Mouse (Mus musculus) CH12.LX (cell line): ENCODE measurements around the gene Tmem117.

Experiments used
- CTCF ChIP-seq, 2 experiments: IDR thresholded peaks in 1 of 2; conservative IDR thresholded peaks in 1 of 2; 2 replicates each; pipeline ENCODE4 v1.5.1; 2011 to 2012; ENCODE audit warnings: low read depth in 2 of 2, low read length in 2 of 2, improper control_type of control experiment in 1 of 2, inconsistent platforms in 1 of 2, mild to moderate bottlenecking in 1 of 2, moderate library complexity in 1 of 2
- E2F4 ChIP-seq: IDR thresholded peaks from 2 replicates; pipeline ENCODE4 v1.6.1; 2011; ENCODE audit warnings: low read depth, low read length, improper control_type of control experiment; ENCODE audit not compliant: insufficient replicate concordance
- GABPA ChIP-seq: IDR thresholded peaks from 2 replicates; pipeline ENCODE4 v1.6.1; 2012; ENCODE audit warnings: low read depth, low read length, improper control_type of control experiment, inconsistent platforms; ENCODE audit not compliant: insufficient replicate concordance
- HCFC1 ChIP-seq: IDR thresholded peaks from 2 replicates; pipeline ENCODE4 v1.6.1; 2012; ENCODE audit warnings: low read depth, mild to moderate bottlenecking, inconsistent platforms, low read length, improper control_type of control experiment
- MYC ChIP-seq: IDR thresholded peaks from 2 replicates; pipeline ENCODE4 v1.6.1; 2011; ENCODE audit warnings: low read depth, mild to moderate bottlenecking, improper control_type of control experiment, low read length
- PAX5 ChIP-seq: IDR thresholded peaks from 2 replicates; pipeline ENCODE4 v1.6.1; 2012; ENCODE audit warnings: low read length, inconsistent platforms, mixed read lengths
- POLR2A ChIP-seq: IDR thresholded peaks from 2 replicates; pipeline ENCODE4 v1.6.1; 2011; ENCODE audit warnings: low read depth, mild to moderate bottlenecking, improper control_type of control experiment, low read length
- USF1 ChIP-seq: IDR thresholded peaks from 2 replicates; pipeline ENCODE4 v1.6.1; 2014; ENCODE audit warnings: low read depth, mild to moderate bottlenecking, inconsistent platforms, low read length, improper control_type of control experiment

DNA sequence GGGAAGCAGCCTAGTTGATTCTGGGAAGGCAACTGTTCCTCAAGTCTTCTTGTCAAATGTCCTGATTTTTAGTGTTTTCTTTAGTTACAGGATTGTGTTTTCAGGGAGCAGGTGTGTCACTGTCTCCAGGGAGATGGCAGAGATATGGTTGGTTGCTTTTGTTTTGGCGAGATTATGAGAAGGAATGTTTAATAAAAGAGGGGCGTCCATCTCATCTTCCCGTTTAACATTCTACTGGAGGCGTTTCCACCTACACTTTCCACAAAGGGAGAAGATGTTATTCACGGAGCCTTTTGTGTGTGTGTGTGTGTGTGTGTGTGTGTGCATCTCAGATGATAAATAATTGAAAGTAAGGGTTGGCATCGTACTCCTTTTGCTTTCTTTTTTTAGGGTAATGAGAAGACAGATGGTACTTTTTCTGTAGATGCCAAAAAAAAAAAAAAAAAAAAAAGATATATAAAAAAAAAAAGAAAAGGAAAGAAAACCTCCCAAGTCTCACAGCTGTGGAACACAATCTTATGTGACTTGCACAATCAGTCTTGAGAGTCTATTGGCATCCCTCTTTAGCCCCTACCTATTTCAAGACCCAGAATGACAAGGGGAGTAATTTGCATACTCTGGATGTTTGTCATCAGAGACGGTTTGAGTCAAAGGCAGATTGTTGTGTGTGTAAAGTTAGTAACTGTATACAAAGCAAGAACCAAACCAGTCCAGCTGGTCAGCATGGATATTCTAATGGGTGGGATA lies 142.0 kb downstream of the Tmem117 start:
- TF ChIP-seq POLR2A (no peak), USF1 (no peak), PAX5 (no peak), MYC (no peak), CTCF (conservative IDR thresholded peaks at IDR 0.05 in 1 of 2, IDR thresholded peaks at IDR 0.05 in 1 of 2; ENCODE audit: low read depth in 2 of 2, low read length in 2 of 2) (no peak), GABPA (no peak), E2F4 (no peak), HCFC1 (no peak)
